Mouse (Mus musculus) stomach, postnatal 0 days (tissue): ENCODE results near the gene Eed. TPM values are rescaled to one million over a fixed set of nuclear protein-coding genes. Genes with fewer than 3 reads are reported as not detected.

Experiments
- ATAC-seq: fragments of 200-750 bp; cut with Nextera tagmentation; 2 replicates; pipeline ENCODE4 v1.8.0; 2017; ENCODE audit not compliant: low FRiP score, low TSS enrichment
- DNase-seq: peaks from one replicate; pipeline ENCODE4 v3.0.0-alpha.2; 2016; ENCODE audit warnings: low spot score
- H3K27ac ChIP-seq: fragments of 300-500 bp; sonication (generic); replicated peaks from 2 replicates; pipeline ENCODE4 v1.5.1; 2014; ENCODE audit warnings: mild to moderate bottlenecking, control low read depth
- H3K27me3 ChIP-seq: fragments of 300-500 bp; sonication (generic); 2 replicates; pipeline ENCODE4 v1.6.1; 2014; ENCODE audit warnings: low read length; ENCODE audit not compliant: control insufficient read depth, insufficient read depth
- H3K36me3 ChIP-seq: fragments of 300-500 bp; sonication (generic); 2 replicates; pipeline ENCODE4 v1.6.1; 2014; ENCODE audit warnings: low read length, mixed read lengths; ENCODE audit not compliant: control insufficient read depth, insufficient read depth
- H3K4me1 ChIP-seq: fragments of 300-500 bp; sonication (generic); replicated peaks from 2 replicates; pipeline ENCODE4 v1.6.1; 2014; ENCODE audit warnings: antibody characterized with exemption; ENCODE audit not compliant: control insufficient read depth, insufficient read depth
- H3K4me2 ChIP-seq: fragments of 300-500 bp; sonication (generic); replicated peaks from 2 replicates; pipeline ENCODE4 v1.6.1; 2014; ENCODE audit warnings: low read depth, mild to moderate bottlenecking, control low read depth, moderate library complexity
- H3K4me3 ChIP-seq: fragments of 300-500 bp; sonication (generic); 2 replicates; pipeline ENCODE4 v1.5.1; 2014; ENCODE audit warnings: low read depth, low read length, control low read depth
- H3K9ac ChIP-seq: fragments of 300-500 bp; sonication (generic); 2 replicates; pipeline ENCODE4 v1.6.1; 2014; ENCODE audit warnings: mild to moderate bottlenecking, low read length, control low read depth, mixed read lengths
- H3K9me3 ChIP-seq: fragments of 300-500 bp; sonication (generic); 2 replicates; pipeline ENCODE4 v1.6.1; 2016; ENCODE audit warnings: low read length; ENCODE audit not compliant: control insufficient read depth
- CTCF ChIP-seq: IDR thresholded peaks from 2 replicates; pipeline ENCODE4 v1.5.1; 2016; ENCODE audit warnings: antibody characterized with exemption, low read depth, mild to moderate bottlenecking, moderate library complexity
- EP300 ChIP-seq: optimal IDR thresholded peaks from 2 replicates; pipeline ENCODE3; 2016; ENCODE audit warnings: antibody characterized with exemption
- whole genome bisulfite sequencing: fragments of 180-500 bp; shearing (Covaris S2); extraction: QIAGEN DNeasy Blood & Tissue Kit; methylation state at CpG from one replicate; pipeline ENCODE4 v1.1.7; 2014; 5-methylcytosine and 5-hydroxymethylcytosine counted together
- polyA plus RNA-seq: library from polyadenylated mRNA; unstranded; fragments of >200 nt; fragmentation: Nextera tagmentation; extraction: Ambion mirVana; gene quantifications from 2 replicates; pipeline ENCODE4 v1.2.1, GENCODE M21; 2015

The Eed gene
- polyA plus RNA-seq, 1 experiment from 2014 or later = 35.7 TPM

- DNase-seq (no peak), ATAC-seq (no peak)
- TF ChIP-seq CTCF (no peak), EP300 (no peak)
- no peaks in the 10 kb centered on the region for H3K4me1 ChIP-seq
- H3K9me3 ChIP-seq = no peaks in the 10 kb centered on the region
- no peak overlapping the region for H3K27ac ChIP-seq
- WGBS = 96% methylated on average over 15 of the region's 15 CpGs
- no peak overlapping the region for H3K4me3 ChIP-seq
- no peaks in the 10 kb centered on the region; the same call in 1 of the 2 replicates for H3K36me3 ChIP-seq
- no peaks in the 10 kb centered on the region for H3K27me3 ChIP-seq
- H3K4me2 ChIP-seq = no peak overlapping the region
- no peak overlapping the region for H3K9ac ChIP-seq
Observed at GRCm38 (mm10) chr7:89923441-89924180, 57.2 kb downstream of the Eed start.

GRCm38 (mm10) chr7:89917776-89918175, 63.0 kb downstream of the Eed start:
- WGBS = 83% methylated on average over 4 of the region's 4 CpGs
- H3K27ac ChIP-seq = no peak overlapping the region
- no peaks in the 10 kb centered on the region; the same call in 1 of the 2 replicates for H3K36me3 ChIP-seq
- H3K4me1 ChIP-seq = no peaks in the 10 kb centered on the region
- H3K9ac ChIP-seq = no peak overlapping the region
- H3K4me2 ChIP-seq = no peak overlapping the region
- DNase-seq (no peak), ATAC-seq (no peak)
- no peak for TF ChIP-seq EP300
- no peak for TF ChIP-seq CTCF
- no peaks in the 10 kb centered on the region for H3K27me3 ChIP-seq
- no peak overlapping the region for H3K4me3 ChIP-seq
- no peaks in the 10 kb centered on the region for H3K9me3 ChIP-seq

- no peak for DNase-seq
- no peak overlapping the region for H3K4me2 ChIP-seq
- H3K27ac ChIP-seq = 0 out of 2 replicates have a peak overlapping the region, but pooled peaks have one; percentile 13
- no peak overlapping the region for H3K9ac ChIP-seq
- H3K4me3 ChIP-seq = no peak overlapping the region
- H3K36me3 ChIP-seq = no peaks in the 10 kb centered on the region; the same call in 1 of the 2 replicates
- H3K27me3 ChIP-seq = no peaks in the 10 kb centered on the region
- no peak for TF ChIP-seq EP300
- TF ChIP-seq CTCF = no peak
- H3K4me1 ChIP-seq = no peaks in the 10 kb centered on the region
- no peaks in the 10 kb centered on the region for H3K9me3 ChIP-seq
- ATAC-seq = no peak
- WGBS = 73% methylated on average over 5 of the region's 5 CpGs
Observed at GRCm38 (mm10) chr7:89916711-89917110, 64.1 kb downstream of the Eed start.

GRCm38 (mm10) chr7:89913432-89914158, 67.2 kb downstream of the Eed start:
- peak; percentile 61; the same call in 1 of the 2 replicates for ATAC-seq
- TF ChIP-seq EP300 = no peak
- TF ChIP-seq CTCF = no peak
- no peak overlapping the region for H3K9ac ChIP-seq
- H3K4me3 ChIP-seq = no peak overlapping the region
- H3K27ac ChIP-seq = no peak overlapping the region
- H3K9me3 ChIP-seq = no peaks in the 10 kb centered on the region
- 76% methylated on average over 3 of the region's 3 CpGs for WGBS
- no peaks in the 10 kb centered on the region for H3K36me3 ChIP-seq
- no peaks in the 10 kb centered on the region for H3K4me1 ChIP-seq
- no peak overlapping the region for H3K4me2 ChIP-seq
- no peak for DNase-seq
- no peaks in the 10 kb centered on the region for H3K27me3 ChIP-seq

GRCm38 (mm10) chr7:89912356-89912755, 68.4 kb downstream of the Eed start:
- 84% methylated on average over 3 of the region's 3 CpGs for WGBS
- Histone ChIP-seq H3K4me2 (no peak overlapping the region), H3K9me3 (no peaks in the 10 kb centered on the region), H3K4me1 (no peaks in the 10 kb centered on the region), H3K4me3 (no peak overlapping the region), H3K9ac (no peak overlapping the region), H3K36me3 (no peaks in the 10 kb centered on the region), H3K27ac (no peak overlapping the region), H3K27me3 (no peaks in the 10 kb centered on the region)
- TF ChIP-seq EP300 = no peak
- no peak for TF ChIP-seq CTCF
- ATAC-seq (no peak), DNase-seq (no peak)

- no peak for ATAC-seq
Observed at GRCm38 (mm10) chr7:89909711-89910110, 71.1 kb downstream of the Eed start.

More at GRCm38 (mm10) chr7:89909711-89910110, 71.1 kb downstream of the Eed start:
- Histone ChIP-seq H3K9me3 (no peaks in the 10 kb centered on the region), H3K36me3 (no peaks in the 10 kb centered on the region), H3K27ac (no peak overlapping the region), H3K27me3 (no peaks in the 10 kb centered on the region), H3K9ac (no peak overlapping the region), H3K4me2 (no peak overlapping the region), H3K4me1 (no peaks in the 10 kb centered on the region), H3K4me3 (no peak overlapping the region)
- no peak for DNase-seq
- WGBS = 73% methylated on average over 4 of the region's 4 CpGs
- TF ChIP-seq CTCF (no peak), EP300 (no peak)
